Mouse (Mus musculus): Measurements from ENCODE around the gene Shisa9. TPM values are rescaled to one million over a fixed set of nuclear protein-coding genes. Genes with fewer than 3 reads are reported as not detected.
A peak's percentile ranks its signal among the peaks of the same experiment; 100 is the strongest.

Gene Shisa9
- total and polyA plus RNA-seq, 2 experiments from 2014 or later: 25.7 to 72.7 TPM

DNA sequence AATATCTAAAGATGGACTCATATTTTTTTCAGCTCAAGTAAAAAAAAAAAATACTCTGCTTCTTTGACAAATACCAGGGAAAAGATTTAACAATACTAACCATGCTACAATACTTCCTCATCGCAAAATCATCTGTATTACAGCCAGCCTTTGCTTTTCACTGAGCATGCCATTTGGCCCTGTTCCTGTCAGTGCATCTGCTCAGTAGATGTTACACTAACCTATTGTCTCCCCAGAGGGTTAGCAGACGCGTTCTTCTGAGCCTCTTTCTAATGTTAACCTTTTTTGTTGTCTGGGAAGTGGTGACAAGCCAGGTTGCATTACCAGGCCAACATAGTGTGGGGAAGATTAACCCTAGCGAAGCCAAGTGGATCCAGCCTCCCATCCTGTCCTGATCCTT is 10.2 kb upstream of the Shisa9 start:
- no peak overlapping the region for H3K4me2 ChIP-seq (ENCODE audit: low read depth, low read length, poor library complexity, severe bottlenecking)
- no peaks in the 10 kb centered on the region for H3K36me3 ChIP-seq (ENCODE audit: insufficient read depth, low read length)
- H3K4me1 ChIP-seq (ENCODE audit: insufficient read depth, low read length): no peaks in the 10 kb centered on the region
- ATAC-seq (ENCODE audit: low FRiP score): no peak
- no peak for TF ChIP-seq CTCF (IDR thresholded peaks at IDR 0.05)
- H3K27ac ChIP-seq (ENCODE audit: low read depth, low read length): no peak overlapping the region
- WGBS: 45% methylated on average over 4 of the region's 4 CpGs
- no peaks in the 10 kb centered on the region for H3K27me3 ChIP-seq (ENCODE audit: insufficient read depth, low read length)
- no peak overlapping the region for H3K4me3 ChIP-seq (ENCODE audit: low read depth, low read length)
- no peak overlapping the region for H3K9ac ChIP-seq (replicated peaks; ENCODE audit: low read length, poor library complexity, severe bottlenecking)
- no peaks in the 10 kb centered on the region for H3K9me3 ChIP-seq (ENCODE audit: low read length)
- DNase-seq (ENCODE audit: low spot score): peak; percentile 22

DNA sequence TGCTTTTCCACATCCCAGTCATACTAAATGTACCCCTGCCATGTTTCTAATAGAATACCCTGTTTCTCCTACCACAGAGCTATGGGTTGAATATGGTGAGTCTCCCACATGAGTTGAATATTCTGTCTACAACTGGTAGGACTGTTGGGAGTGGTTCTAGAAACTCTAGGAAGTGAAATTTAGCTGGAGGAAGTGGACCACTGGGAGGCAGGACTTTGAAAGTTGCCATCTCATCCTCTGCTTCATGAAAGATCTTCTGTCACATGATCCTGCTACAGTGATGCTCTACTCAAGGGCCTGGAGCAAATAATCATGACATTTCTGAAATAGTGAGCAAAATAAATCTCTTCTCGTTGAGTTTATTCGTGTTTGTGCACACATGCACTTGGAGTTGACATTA is 7.2 kb upstream of the Shisa9 start:
- TF ChIP-seq CTCF (IDR thresholded peaks at IDR 0.05): no peak
- Histone ChIP-seq H3K4me3 (ENCODE audit: low read depth, low read length) (no peak overlapping the region), H3K27ac (ENCODE audit: low read depth, low read length) (no peak overlapping the region), H3K36me3 (ENCODE audit: insufficient read depth, low read length) (no peaks in the 10 kb centered on the region), H3K9me3 (ENCODE audit: low read length) (no peaks in the 10 kb centered on the region), H3K9ac (replicated peaks; ENCODE audit: low read length, poor library complexity, severe bottlenecking) (no peak overlapping the region), H3K4me2 (ENCODE audit: low read depth, low read length, poor library complexity, severe bottlenecking) (no peak overlapping the region), H3K4me1 (ENCODE audit: insufficient read depth, low read length) (no peaks in the 10 kb centered on the region), H3K27me3 (ENCODE audit: insufficient read depth, low read length) (no peaks in the 10 kb centered on the region)
- ATAC-seq (ENCODE audit: low FRiP score) (no peak), DNase-seq (ENCODE audit: low spot score) (no peak)
- 90% methylated on average over 2 of the region's 2 CpGs for WGBS

DNA sequence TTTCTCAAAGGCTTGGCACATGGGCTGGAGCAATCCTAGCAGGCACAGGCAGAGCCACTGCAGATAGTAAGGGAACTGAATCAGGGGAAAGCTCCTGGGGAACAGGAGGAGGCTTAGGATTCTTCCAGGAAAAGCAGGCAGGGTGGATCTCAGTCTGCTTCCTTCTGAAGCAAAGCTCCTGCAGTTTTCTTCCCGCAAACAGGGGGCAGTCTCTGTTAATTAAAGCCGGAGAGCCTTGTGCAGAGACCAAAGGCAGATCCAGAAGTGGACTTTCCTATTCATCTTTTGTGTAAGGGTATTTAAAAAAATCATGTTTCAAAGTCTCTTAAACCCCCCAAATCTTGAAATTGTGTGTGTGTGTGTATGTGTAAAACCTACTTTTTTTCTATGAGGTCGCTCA is 3.1 kb upstream of the Shisa9 start:
- Histone ChIP-seq H3K36me3 (ENCODE audit: insufficient read depth, low read length) (no peaks in the 10 kb centered on the region), H3K9ac (replicated peaks; ENCODE audit: low read length, poor library complexity, severe bottlenecking) (no peak overlapping the region), H3K9me3 (ENCODE audit: low read length) (no peaks in the 10 kb centered on the region), H3K4me3 (ENCODE audit: low read depth, low read length) (no peak overlapping the region), H3K27me3 (ENCODE audit: insufficient read depth, low read length) (no peaks in the 10 kb centered on the region), H3K4me1 (ENCODE audit: insufficient read depth, low read length) (no peaks in the 10 kb centered on the region), H3K4me2 (ENCODE audit: low read depth, low read length, poor library complexity, severe bottlenecking) (no peak overlapping the region), H3K27ac (ENCODE audit: low read depth, low read length) (no peak overlapping the region)
- 18% methylated on average over 3 of the region's 3 CpGs for whole genome bisulfite sequencing
- ATAC-seq (ENCODE audit: low FRiP score) (no peak), DNase-seq (ENCODE audit: low spot score) (peak; percentile 67)
- TF ChIP-seq CTCF (IDR thresholded peaks at IDR 0.05): peak; percentile 79

- DNase-seq (ENCODE audit: low spot score) (peak; percentile 44), ATAC-seq (ENCODE audit: low FRiP score) (peak; percentile 18; the same call in 1 of the 2 replicates)
- Histone ChIP-seq H3K27me3 (ENCODE audit: insufficient read depth, low read length) (0 out of 2 replicates have a peak, but pooled peaks cover 3% of the 10 kb centered on the region), H3K36me3 (ENCODE audit: insufficient read depth, low read length) (no peaks in the 10 kb centered on the region; the same call in 1 of the 2 replicates), H3K9me3 (ENCODE audit: low read length) (no peaks in the 10 kb centered on the region), H3K4me1 (ENCODE audit: insufficient read depth, low read length) (peaks cover 5% of the 10 kb centered on the region; the same call in 1 of the 2 replicates), H3K9ac (replicated peaks; ENCODE audit: low read length, poor library complexity, severe bottlenecking) (peak overlapping the region; percentile 77), H3K4me3 (ENCODE audit: low read depth, low read length) (peak overlapping the region; percentile 81), H3K27ac (ENCODE audit: low read depth, low read length) (peak overlapping the region; percentile 75), H3K4me2 (ENCODE audit: low read depth, low read length, poor library complexity, severe bottlenecking) (peak overlapping the region; percentile 93)
- peak; percentile 51 for TF ChIP-seq CTCF (IDR thresholded peaks at IDR 0.05)
- 1% methylated on average over 25 of the region's 25 CpGs for WGBS
Measured at GRCm38 (mm10) chr16:11983106-11983615, 752 bp upstream of the Shisa9 start.

DNA sequence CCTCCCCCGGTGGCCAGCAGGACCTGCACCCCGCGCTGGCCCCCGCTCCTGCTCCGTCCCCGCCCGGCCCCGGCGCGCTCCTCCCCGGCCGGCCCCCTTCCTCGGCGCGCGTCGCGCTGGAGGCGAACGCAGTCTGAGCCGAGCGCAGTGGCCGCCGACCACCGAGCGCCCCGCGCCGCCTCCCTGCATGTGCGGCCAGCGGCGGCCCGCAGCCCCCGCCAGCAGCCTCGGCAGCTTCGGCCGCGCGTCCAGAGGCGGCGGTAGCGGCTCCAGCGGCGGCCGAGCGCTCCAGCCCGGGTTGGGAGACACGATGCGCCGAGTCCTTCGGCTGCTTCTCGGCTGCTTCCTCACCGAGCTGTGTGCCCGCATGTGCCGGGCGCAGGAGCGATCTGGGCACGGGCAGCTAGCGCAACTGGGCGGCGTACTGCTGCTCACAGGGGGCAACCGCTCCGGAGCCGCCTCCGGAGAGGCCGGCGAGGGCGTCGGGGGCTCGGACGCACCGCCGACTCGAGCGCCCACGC is 418 bp downstream of the Shisa9 start:
- TF ChIP-seq CTCF (IDR thresholded peaks at IDR 0.05): 0 out of 2 replicates have a peak, but pooled peaks have one; percentile 17
- H3K9me3 ChIP-seq (ENCODE audit: low read length): no peaks in the 10 kb centered on the region
- 0 out of 2 replicates have a peak, but pooled peaks cover 3% of the 10 kb centered on the region for H3K27me3 ChIP-seq (ENCODE audit: insufficient read depth, low read length)
- H3K36me3 ChIP-seq (ENCODE audit: insufficient read depth, low read length): no peaks in the 10 kb centered on the region; the same call in 1 of the 2 replicates
- under 1% methylated on average over 18 of the region's 76 CpGs for WGBS
- peak overlapping the region; percentile 77 for H3K9ac ChIP-seq (replicated peaks; ENCODE audit: low read length, poor library complexity, severe bottlenecking)
- H3K4me2 ChIP-seq (ENCODE audit: low read depth, low read length, poor library complexity, severe bottlenecking): peak overlapping the region; percentile 93
- peaks cover 5% of the 10 kb centered on the region; the same call in 1 of the 2 replicates for H3K4me1 ChIP-seq (ENCODE audit: insufficient read depth, low read length)
- peak; percentile 79 for ATAC-seq (ENCODE audit: low FRiP score)
- peak; percentile 54 for DNase-seq (ENCODE audit: low spot score)
- H3K27ac ChIP-seq (ENCODE audit: low read depth, low read length): peak overlapping the region; percentile 75
- peak overlapping the region; percentile 81 for H3K4me3 ChIP-seq (ENCODE audit: low read depth, low read length)

DNA sequence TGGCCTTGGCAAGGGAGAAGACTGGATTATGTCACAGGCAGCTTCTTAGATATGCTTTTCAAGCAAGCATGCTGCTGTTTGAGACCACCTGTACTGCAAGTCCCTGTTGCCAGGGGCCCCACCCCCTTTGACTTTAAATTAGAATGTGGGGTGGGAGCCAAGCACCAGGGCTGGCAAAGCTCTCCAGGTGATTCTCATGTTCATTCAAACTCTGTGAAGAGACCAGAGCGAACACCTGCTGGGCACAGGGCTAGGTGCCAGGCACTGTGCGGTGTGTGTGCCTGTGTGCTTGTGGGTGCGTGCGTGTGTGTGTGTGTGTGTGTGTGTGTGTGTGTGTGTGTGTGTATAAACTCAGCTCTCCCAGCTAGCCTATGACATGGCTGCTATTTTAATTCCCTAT is 3.1 kb downstream of the Shisa9 start:
- H3K36me3 ChIP-seq (ENCODE audit: insufficient read depth, low read length): no peaks in the 10 kb centered on the region; the same call in 1 of the 2 replicates
- H3K27ac ChIP-seq (ENCODE audit: low read depth, low read length): no peak overlapping the region
- H3K9ac ChIP-seq (replicated peaks; ENCODE audit: low read length, poor library complexity, severe bottlenecking): peak overlapping the region; percentile 25; the same call in 1 of the 2 replicates
- 0 out of 2 replicates have a peak, but pooled peaks cover 3% of the 10 kb centered on the region for H3K27me3 ChIP-seq (ENCODE audit: insufficient read depth, low read length)
- no peaks in the 10 kb centered on the region for H3K9me3 ChIP-seq (ENCODE audit: low read length)
- TF ChIP-seq CTCF (IDR thresholded peaks at IDR 0.05): no peak
- H3K4me1 ChIP-seq (ENCODE audit: insufficient read depth, low read length): peaks cover 5% of the 10 kb centered on the region; the same call in 1 of the 2 replicates
- H3K4me3 ChIP-seq (ENCODE audit: low read depth, low read length): peak overlapping the region; percentile 81
- WGBS: 62% methylated on average over 4 of the region's 4 CpGs
- ATAC-seq (ENCODE audit: low FRiP score) (no peak), DNase-seq (ENCODE audit: low spot score) (no peak)
- peak overlapping the region; percentile 93 for H3K4me2 ChIP-seq (ENCODE audit: low read depth, low read length, poor library complexity, severe bottlenecking)

All from midbrain, postnatal 0 days (tissue).